Mouse (Mus musculus): ENCODE measurements around the gene Pttg1ip.
A peak's percentile ranks its signal among the peaks of the same experiment; 100 is the strongest.

Gene Pttg1ip

DNA sequence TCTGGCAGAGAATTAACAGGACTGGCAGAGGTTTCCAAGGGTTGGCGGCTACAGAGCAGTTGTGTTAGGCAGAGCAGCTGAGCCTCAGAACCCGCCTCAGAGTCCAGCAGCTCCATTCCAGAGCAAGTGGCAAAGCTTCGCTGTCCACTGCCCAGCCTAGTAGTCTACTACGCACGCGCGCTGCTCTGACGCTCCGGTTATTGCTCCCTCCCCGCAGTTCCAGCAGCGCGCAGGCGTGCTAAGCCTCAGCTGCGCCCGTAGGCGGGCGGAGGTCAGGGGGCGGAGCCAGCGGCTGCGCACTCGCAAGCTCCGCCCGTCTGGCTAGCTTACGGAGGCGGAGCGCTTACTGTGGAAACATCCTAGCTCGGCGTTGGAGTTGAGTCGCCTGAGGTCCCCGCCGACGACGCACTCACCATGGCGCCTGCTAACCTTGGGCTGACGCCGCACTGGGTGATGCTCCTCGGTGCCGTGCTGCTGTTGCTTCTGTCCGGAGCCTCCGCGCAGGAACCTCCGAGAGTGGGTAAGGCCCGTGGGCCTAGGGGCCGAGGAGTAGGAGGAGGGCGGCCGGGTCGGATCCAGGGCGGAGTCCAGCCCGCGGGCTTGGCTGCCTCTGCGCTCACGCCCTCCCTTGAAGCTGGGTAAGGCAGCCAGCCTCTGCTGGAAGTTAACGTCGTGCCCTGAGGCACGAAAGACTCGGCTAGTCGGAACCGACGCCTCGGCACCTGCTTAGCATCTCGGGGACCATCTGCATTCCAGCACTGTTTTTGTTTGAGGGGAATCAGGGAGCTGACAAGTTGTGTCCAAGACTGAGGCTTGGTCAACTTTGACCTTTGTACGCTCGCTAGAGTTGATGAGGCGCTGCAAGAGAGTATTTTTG, at the start of gene Pttg1ip:
TSS of gene Pttg1ip (plus strand) at position 313 of the 877 bp plus-strand sequence.
- peak; percentile 98 for DNase-seq

- peak in 1 of 2 experiments; percentile 12 for DNase-seq
These were observed 49.5 kb upstream of the Pttg1ip start for GRCm38 (mm10) chr10:77532020-77532413.

- DNase-seq: peak in 1 of 2 experiments; percentile 26
These were observed 44.8 kb upstream of the Pttg1ip start for GRCm38 (mm10) chr10:77536727-77537126.

GRCm38 (mm10) chr10:77537215-77538209, 44.0 kb upstream of the Pttg1ip start:
- peak in 1 of 2 experiments; percentile 5 for DNase-seq

GRCm38 (mm10) chr10:77539320-77539945, 42.1 kb upstream of the Pttg1ip start:
- DNase-seq: peak in 1 of 2 experiments; percentile 30

DNA sequence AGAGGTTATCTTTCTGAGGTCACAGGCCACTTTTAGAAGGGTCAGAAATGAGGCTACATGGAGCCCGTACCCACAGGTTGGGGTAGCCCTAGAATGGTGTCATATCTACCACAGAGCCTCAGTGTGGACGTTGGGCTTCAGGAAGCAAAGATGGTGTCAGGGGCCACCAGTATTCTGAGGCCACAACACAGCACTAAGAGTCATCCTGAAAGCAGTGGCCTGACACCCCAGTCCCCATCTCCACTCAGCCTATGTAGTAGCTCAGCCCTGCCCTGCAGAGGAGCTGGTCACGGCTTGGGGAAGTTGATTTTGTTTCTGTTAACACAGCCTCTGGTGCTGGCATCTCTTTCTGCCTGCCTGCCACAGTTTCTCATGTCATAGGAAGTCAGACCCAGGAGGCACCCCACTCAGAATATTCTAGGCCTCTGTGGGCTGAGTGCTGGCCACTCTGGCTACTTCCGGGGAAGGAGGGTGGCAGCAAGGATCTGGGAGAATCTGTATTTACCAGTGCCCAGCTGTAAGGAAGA, 40.9 kb upstream of the Pttg1ip start:
- peak in 1 of 2 experiments; percentile 27 for DNase-seq

GRCm38 (mm10) chr10:77541864-77542666, 39.5 kb upstream of the Pttg1ip start:
- DNase-seq: peak; percentile 32 to 72

DNA sequence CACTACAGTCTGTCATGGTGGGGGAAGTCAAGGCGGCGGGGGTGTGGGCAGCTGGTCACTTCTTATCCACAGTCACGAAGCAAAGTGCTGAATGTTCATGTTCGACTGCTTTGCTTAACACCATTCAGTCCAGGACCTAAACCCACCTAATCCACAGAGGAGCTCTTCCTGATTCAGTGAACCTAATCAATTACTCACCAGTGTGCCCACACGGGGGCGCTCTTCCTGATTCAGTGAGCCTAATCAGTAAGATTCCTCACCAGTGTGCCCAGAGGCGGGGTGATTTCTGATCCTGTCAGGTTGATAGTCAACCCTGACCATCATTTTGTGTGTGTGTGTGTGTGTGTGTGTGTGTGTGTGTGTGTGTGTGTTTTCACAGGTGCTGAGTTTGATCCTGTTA, 38.3 kb upstream of the Pttg1ip start:
- peak; percentile 52 to 64 for DNase-seq

- peak in 1 of 2 experiments; percentile 40 for DNase-seq
These were observed 36.6 kb upstream of the Pttg1ip start for GRCm38 (mm10) chr10:77544916-77545315.

DNA sequence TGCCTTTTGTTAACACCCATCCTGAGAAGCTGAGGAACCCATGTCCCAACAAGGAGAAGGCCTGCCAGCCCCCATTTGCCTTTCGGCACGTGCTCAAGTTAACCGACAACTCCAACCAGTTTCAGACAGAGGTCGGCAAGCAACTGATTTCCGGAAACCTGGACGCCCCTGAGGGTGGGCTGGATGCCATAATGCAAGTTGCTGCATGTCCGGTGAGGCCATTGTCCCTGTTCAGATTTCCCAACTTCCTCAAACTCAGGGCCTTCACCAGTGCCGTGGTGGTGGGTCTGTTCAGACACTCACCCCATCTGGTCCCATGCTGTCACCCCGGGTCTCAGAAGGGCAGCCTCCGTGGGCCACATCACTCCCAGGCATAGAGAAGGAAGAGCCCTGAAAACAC, 32.9 kb upstream of the Pttg1ip start:
- peak in 1 of 2 experiments; percentile 26 for DNase-seq

GRCm38 (mm10) chr10:77550874-77551273, 30.6 kb upstream of the Pttg1ip start:
- no peak for DNase-seq

GRCm38 (mm10) chr10:77552162-77552561, 29.4 kb upstream of the Pttg1ip start:
- peak in 1 of 2 experiments; percentile 47 for DNase-seq

DNA sequence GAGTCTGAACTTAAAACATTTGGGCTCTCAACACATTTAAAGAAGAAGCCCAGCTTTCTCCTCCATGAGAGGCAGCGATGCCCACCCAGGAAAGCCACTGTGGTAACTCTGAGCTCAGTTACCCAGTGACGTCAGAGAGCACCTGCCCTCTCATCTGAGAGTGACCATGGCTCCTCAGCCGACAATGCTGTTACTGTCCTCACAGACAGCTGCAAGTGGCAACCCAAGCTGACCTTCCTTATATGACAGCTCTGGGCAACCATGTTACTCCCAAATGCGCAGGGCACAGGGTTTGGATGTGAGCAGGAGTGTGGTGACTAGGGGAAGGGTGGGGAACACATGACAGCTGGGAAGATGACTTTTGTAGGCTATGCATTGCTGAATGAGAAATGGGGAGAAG, 28.2 kb upstream of the Pttg1ip start:
- peak in 1 of 2 experiments; percentile 20 for DNase-seq

- peak in 1 of 2 experiments; percentile 6 for DNase-seq
These were observed 26.6 kb upstream of the Pttg1ip start for GRCm38 (mm10) chr10:77554918-77555317.

DNA sequence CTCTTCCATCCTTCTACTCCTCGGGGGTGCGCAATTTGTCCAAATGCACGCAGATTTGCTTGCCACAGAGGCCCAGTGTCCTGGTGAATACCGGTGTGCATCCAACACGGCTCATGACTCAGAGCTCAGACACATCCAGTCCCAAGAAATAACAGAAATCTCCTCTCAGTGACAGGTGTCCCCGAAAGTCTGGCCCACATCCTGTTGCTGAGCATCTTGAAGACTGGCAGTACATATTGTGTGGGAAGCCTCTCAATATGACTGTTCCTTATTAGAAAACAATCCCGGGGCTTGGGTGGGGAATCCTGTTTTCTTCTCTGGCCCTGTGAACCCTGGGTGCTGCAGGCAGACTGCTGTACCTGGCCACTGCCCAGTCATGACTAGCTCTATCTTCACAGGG, 24.9 kb upstream of the Pttg1ip start:
- peak in 1 of 2 experiments; percentile 23 for DNase-seq

- peak in 1 of 2 experiments; percentile 30 for DNase-seq
These were observed 23.9 kb upstream of the Pttg1ip start for GRCm38 (mm10) chr10:77557641-77558040.

DNA sequence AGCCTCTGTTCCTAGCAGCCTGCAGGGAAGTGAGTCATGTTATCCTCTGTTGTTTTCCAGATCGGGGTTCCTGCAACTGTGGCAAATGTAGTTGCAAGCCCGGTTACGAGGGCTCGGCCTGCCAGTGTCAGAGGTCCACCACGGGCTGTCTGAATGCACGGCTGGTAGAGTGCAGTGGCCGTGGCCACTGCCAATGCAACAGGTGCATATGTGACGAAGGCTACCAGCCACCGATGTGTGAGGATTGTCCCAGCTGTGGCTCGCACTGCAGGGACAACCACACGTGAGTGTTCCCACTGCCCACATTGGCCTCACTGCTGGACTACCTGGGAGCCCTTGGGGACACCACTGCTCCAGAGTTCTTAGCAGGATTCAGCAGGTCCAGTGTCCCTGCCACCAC, 21.4 kb upstream of the Pttg1ip start:
- DNase-seq: no peak

- DNase-seq: no peak
These were observed 20.7 kb upstream of the Pttg1ip start for GRCm38 (mm10) chr10:77560830-77561229.

- DNase-seq: no peak
These were observed 20.0 kb upstream of the Pttg1ip start for GRCm38 (mm10) chr10:77561508-77561907.

DNA sequence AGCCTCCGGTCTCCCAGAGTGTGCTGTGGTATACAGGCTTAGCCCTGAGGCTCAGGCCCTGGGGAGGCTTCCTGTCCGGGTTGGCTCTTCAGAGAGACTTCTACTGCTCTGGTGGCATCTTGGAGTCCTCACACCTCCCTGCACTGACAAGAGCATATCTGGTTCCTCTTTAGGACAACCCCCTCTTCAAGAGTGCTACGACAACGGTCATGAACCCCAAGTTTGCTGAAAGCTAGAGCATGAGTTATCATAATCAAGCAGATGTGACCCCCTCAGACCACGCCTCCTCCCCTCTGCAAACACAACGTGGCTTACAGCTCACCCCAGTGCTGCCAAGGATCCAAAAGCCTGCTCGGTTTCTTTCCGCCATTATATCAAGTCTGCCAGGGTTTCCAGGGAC, 16.5 kb upstream of the Pttg1ip start:
- DNase-seq: no peak

- DNase-seq: peak; percentile 91 to 92
These were observed 14.9 kb upstream of the Pttg1ip start for GRCm38 (mm10) chr10:77566651-77567050.

All from kidney, postnatal 25 days (tissue).